Mouse (Mus musculus) ES-Bruce4 (cell line): ENCODE results near the gene Ston2.

Experiments
- EP300 ChIP-seq: IDR thresholded peaks from 2 replicates; pipeline ENCODE4 v1.6.1; 2011; ENCODE audit warnings: low read depth, low read length; ENCODE audit not compliant: insufficient read depth
- POLR2A ChIP-seq: IDR thresholded peaks from one replicate; pipeline ENCODE4 v1.8.1; 2011; ENCODE audit warnings: low read length; ENCODE audit not compliant: insufficient read depth

GRCm38 (mm10) chr12:91815990-91816389 lies 27.8 kb upstream of the Ston2 start:
- no peak for TF ChIP-seq POLR2A
- no peak for TF ChIP-seq EP300
